Mouse (Mus musculus) adrenal gland, postnatal 4 days (tissue): ENCODE measurements at regions not wholly inside any gene's neighbourhood (a gene's known extent, or its start where the extent isn't known, plus 50 kb on each side); places are given as distances from the start of the nearest gene placed in this dataset.

Experiments used
- DNase-seq, 2 experiments: peaks; one replicate each; pipeline ENCODE4 v3.0.0; 2021 to 2022; ENCODE audit warnings: low spot score in 2 of 2, mixed read lengths in 2 of 2

DNA sequence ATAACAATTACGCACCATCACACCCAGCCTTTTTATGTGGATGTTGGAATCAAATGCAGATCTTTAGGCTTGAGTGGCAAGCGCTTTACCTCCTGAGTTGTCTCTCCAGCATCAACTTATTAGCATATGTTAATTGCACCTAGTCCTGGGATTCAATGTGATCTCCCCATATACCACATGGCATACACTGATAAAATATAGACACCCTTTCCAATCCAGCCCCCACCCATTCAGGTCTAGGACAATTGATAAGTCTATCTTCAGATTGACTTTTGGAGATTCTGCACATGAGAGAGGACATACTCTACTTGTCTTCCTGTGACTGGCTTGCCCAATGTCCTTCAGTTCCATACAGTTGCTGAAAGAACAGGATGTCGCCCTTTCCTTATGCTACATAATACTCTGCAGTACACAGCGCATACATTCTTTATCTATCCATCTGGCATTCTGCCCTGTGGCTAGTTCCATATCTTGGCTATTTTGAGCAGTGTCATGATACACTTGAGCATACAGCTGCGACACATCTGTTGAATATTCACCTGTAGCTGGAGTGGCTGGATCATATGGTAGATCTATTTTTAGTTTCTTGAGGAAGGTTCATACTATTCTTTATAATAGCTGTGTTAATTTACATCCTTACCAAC lies 120.3 kb downstream of the Gsdmc2 start:
- no peak for DNase-seq

DNA sequence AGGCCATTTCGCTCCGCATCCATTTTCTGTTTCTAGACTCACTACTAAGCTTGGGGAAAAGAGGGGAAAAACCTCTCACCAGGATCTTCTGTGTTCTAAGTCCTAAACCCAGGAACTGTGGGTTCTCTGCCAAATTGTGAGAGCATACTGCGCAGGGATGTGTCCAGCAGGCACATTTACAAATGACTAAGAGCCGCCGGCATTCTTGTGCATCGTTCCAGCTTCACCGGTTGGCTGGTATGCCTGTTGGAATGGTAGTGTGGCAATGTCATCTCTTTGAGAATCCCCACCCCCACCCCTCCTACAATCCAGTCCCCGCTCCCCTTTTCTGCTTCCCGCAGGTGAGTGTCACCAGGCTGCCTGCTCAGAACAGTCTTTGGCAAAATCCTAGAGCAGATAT lies 122.0 kb downstream of the Gsdmc2 start:
- DNase-seq: no peak

DNA sequence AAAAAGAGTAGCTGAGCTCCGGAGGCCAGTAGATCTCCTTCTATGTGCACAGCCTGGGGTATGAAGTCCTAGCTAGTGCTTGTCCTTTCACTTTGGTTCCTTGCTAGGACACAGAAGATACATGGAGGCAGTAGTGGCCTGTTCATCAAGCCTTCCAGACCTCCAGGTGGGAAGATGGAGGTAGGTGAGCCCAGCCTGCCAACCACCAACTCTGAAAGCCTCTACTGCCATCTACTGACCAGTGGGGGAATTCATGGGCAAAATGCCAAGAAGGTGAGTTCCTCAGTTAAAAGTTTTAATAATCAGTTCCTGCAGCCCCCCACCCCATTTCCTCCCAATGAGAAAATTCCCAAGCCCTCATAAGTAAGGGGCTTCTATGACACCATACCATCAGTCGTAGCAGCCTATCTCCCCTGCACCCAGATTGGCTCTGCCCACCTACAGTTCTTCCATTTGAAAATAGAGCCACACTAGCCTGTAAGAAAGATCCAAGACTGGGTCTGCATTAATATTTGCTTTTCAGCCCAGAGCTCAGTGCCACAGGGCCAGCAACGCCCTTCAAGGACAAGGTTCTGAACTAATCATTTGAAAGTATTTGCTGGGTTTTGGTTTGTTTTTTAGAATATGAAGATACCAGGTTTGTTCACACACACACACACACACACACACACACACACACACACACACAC lies 123.2 kb downstream of the Gsdmc2 start:
- DNase-seq: peak in 1 of 2 experiments; percentile 13

DNA sequence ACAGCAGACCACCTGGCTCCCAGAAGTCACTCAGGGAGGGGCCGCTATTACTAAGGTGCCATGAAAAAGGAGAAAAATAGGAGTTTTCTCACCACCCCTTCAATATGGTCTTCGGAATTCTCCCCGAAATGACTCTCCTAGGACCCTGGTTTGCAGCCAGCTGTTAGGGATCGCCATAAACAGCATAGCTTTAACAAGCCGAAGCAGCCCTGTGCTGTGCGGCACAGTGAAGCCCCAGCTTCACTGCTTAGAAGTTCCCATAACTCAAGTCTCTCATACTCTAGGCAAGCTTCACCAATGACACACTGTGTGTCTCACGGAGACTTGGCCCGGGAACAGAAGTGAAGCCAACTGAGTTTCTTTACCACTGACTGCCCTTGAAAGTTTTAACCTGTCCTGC lies 127.2 kb downstream of the Gsdmc2 start:
- no peak for DNase-seq

DNA sequence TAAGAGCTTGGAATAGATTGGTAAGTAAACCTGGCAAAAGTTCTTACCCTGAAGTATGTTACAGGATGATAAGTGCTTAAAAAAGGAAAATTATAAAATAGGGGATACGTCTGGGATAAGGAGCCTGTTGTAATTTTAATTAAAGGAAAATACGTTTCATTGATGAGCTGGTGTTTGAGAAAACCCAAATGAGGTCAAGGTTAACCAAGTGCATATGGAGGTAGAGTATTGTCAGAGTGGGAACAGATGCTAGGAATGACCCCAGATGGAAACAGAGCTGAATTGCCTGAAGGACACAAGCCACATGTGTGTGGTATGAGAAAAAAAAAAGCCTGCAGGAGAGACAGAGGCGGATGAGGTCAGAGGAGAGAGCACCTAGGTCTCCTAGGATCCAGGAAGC lies 131.3 kb downstream of the Gsdmc2 start:
- no peak for DNase-seq

DNA sequence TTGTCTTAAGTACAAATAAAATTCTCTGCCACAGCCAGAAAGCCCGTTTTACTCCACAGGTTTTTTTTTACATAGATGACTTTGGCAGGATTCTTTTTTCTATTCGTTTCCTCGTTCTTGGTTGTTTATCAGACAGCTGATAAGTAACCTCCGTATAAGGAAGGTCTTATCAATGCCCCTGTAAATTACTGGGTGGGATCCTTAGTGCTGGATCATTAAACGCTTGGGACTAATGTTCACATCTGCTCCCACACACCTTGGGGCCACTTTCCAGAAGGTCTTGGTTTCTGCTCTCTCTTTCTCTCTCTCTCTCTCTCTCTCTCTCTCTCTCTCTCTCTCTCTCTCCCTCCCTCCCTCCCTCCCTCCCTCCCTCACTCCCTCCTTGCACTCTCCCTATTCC lies 134.6 kb downstream of the Gsdmc2 start:
- DNase-seq: no peak

DNA sequence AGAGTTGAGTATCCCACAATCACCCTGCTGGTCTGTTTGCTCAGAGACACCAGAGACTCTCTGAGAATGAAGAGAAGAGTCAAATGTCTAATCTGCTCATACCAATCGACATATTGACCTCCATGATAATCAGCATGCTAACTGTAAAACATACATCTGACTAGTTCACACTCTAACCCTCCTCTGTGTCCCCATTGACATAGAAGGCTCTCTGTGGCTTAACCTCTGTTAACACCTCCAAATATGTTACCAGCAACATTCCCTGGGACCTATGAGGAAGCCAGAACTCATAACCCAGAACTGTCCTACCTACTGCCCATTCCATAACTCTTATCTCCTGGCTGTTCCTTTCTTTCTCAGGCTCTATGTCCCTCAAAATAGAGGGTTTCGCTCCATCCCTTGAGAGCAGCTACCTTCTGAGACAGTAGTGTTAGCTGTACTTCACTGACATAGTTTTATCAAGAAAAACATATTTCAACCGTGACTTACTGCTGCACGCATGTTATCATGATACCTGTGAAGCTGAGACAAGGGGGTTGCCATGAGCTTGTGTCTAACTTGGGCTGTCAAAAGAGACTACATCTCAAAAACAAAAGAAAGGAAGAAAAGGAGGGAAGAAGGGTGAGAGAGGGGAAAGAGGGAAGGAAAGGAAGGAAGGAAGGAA lies 135.6 kb downstream of the Gsdmc2 start:
- no peak for DNase-seq

DNA sequence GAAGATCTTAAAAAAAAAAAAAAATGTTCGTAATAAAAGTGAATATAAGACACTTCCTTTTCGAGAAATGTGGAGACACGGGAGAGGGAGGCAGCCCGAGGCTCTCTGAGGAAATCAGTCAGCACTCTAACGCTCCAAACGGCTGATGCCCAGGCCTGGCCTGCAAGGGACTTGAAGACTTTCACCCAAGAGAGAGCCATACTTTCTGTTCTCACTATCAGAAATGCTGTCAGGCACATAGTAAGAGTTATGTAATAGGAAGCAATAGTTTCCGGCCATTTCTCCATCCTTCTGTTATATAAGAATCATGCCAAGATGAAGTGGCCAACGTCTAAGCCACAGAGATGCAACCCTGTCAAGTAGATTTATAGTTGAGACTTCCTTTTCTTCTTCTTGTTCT lies 140.3 kb downstream of the Gsdmc2 start:
- no peak for DNase-seq

DNA sequence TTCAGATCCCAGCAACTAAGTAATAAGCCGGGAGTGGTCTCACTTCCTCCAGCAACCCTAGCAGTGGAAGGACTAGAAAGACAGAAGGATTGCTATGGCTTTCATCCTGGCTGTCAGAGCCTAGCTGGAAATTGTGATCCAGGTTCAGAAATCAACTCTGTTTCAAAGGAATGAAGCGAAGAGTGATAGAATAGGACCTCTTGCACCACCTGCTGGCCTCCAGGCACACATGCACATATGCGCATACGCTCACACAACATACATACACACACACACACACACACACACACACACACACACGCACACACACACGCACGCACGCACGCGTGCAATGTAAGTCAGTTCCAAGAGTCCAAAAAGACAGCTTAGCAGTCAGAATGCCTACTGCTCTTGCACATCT lies 147.1 kb downstream of the Gsdmc2 start:
- DNase-seq: no peak

DNA sequence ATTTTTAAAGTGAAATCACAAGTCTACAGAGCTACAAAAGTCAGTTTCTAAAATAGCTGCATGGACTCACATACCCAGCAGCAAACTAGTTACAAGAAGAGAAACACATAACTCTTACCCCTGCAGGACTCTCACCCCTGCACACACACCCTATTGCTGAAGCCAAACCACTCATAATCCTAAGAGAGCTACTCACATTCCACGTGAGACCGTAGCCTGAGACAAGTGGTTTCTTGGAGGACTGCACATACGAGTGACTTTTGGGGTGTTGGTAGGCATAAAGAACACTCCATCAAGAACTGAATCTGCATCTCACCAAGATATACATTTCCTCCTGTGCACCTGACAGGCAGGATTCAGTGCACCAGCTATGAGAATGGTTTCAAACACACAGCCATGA lies 150.8 kb downstream of the Gsdmc2 start:
- DNase-seq: no peak

DNA sequence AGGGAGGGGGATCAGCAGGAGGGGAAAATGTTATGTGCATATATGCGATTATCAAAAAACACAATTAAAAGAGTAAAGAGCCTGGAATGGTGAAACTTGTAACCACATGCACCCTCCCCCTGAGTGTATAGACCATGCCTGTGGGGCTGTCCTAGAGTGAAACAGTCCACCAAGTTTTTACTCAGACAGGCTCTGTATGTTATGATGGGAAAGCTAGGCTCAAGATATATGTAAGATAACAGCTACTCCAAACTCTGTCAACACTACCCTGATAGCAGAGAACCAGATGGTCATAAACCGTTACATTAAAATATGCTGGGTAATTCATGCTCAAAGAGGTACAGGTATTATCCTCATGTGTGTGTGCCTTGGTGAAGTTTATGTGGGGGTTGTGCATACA lies 151.4 kb downstream of the Gsdmc2 start:
- no peak for DNase-seq

DNA sequence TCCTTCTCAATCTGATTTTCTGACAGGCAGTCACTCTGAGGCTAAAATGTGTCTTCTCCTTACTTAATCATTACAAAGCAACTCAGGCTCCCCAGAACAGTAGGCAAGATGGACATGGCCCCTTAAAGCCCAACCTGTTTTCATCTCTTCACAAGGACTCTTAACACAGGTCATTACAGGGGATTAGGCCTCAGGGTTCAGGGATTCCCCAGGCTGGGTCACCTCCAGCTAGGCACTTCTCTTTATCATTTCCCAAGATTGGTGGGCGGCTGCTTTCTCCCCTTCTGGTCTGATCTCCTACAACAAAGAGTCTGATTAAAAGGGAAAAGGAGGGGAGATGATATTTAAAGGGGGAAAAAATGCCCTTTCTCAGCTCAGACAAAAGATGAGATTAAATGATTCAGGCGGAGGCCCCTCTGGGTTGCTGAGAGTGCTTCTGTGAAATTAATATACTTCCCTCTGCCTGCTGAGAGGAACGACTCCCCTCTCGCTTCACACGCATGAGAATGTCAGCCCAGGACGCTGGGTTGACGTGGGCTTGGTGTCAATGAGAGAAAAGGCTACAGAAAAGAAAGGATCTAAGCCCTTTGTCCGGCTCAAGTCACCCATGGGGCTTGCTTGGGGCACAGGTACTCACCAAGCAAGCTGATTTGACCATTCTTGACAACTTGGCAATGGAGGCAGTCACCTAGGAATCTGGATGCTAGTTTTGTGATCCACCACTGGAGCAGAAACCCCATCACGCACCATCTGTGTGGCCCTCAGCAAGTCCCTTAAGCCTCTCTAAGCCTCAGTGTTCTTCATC lies 152.3 kb downstream of the Gsdmc2 start:
- DNase-seq: no peak

DNA sequence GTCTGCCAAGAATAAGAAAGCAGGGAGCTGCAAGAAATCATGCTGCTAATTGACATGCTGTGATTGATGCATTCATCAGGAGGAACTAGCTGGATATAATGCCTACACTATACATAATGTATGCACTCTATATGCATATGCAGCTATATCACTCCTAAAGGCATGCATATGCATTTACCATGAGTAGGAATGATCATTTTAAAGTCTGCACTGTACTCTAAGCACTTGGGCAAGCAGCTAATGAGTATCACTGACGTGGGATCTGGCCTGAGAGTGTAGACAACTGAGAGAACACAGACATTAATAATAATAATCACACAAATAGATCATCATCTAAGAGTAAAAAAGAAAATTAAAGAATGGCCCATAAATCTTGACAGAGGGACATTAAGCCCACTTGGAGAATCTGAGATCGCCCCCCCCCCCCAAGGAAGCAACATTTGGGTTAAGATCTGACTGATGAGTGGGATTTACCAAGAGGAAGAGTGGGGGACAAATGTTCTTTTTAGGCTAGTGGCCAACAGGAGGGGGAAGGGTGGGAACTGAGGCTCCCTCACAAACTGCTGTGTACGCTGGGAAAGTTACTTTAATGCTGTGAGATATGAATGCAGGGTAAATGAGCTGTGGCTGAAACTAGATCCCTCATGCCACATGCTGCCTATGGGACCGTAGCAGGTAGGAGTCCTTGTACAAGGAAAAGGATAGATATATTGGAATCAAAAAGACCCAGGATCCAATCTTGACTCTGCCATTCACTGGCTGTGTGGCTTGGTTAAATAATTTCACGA lies 155.0 kb downstream of the Gsdmc2 start:
- DNase-seq: no peak

DNA sequence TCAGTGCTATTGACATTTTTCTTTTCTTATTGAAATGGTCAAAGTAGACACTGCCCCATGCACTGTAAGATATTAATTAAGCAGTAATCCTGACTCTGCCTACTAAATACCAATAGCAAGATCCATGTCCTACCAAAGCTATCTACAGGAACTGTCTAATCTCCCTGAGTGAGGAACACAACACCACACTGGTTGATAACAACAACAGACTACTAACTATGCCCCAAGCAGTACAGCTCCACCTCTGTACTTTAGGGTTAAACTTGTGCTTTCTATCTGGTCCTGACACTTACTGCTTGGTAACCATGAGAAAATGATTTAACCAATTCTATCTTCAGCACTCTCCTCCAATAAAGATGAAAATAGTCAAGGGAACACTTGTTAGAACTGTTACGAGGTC lies 157.1 kb downstream of the Gsdmc2 start:
- no peak for DNase-seq

DNA sequence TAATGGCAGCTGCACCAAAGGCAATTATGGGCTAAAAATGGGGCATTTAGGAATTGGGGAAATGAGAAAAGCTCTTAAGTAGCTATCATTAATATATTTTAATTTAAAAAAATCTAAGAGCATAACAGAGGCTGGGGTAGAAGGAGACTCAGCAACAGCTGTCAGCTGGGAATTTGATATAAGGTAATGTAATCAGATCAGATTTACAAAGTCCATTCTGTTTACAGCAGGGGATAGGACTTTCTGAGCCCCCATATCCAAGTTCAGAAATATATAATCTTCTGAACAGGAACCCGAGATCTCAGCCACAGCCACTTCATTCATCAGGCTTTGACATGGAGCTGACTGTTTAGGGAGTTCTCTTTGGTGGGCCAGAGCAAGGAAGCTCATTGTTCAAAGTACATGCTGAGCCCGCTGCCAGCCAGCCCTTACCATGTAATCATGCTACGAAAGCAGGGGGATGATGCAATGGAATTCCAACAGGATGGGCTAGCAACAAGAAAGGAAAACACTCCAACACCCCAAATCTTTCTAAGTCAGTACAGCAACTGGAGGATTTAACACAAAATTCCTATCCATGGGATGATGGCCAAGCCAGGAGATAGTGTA lies 157.9 kb downstream of the Gsdmc2 start:
- no peak for DNase-seq

DNA sequence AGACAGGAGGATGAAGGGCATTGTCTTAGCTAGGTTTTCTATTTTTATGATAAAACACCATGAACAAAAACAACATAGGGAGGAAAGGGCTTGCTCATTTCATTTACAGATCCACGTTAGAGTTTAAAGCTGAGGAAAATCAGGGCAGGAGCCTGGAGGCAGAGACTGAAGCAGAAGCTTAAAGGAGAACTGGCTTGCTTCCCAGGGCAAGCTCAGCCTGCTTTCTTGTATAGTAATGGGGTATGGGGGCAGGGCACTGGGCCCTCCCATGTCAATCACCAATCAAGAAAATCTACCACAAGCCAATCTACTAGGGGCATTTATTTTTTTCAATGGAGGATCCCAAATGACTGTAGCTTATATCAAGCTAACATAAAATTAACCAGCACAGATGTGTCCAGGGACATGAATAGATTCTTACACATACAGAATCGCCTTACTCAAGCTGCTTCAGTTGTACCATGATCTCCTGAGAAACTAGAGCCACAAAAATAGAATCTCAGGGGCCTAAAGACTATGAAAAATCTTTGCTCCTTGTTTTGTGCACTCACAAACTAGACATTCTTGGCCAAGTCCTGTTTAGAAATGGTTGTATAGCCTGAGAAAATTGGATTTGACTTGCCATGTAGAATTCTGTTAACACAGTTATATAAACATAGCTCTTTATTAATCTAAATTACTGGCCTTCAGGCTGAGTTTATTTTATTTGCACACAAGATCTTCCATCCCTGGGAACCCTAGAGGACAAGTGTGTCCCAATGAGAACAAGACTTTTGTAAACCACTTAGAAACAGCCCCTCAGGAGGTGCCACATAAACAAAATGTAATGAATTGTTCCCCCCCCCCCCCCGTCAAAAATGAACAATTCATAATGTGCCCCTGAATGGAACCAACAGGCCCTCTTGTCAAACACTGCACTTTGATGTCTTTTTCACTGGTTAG lies 164.7 kb downstream of the Gsdmc2 start:
- DNase-seq: no peak

DNA sequence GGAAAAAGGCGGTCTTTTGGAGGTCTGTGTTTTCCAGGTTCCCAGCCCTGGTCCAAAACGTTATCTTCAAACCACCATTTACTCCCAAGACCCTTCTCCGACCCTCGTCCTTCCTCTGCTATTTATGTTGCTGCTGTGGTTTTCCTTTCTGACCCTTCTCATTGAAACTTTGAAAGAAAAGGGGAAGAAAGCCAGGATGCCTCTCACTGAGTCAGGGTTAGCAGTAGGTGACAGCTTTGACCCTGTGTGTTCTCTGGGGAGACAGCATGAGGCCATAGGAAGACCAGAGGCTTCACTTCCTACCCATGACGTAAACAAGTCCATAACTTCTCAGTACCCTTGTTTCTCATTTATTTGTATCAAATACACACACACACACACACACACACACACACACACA lies 166.1 kb downstream of the Gsdmc2 start:
- DNase-seq: no peak

DNA sequence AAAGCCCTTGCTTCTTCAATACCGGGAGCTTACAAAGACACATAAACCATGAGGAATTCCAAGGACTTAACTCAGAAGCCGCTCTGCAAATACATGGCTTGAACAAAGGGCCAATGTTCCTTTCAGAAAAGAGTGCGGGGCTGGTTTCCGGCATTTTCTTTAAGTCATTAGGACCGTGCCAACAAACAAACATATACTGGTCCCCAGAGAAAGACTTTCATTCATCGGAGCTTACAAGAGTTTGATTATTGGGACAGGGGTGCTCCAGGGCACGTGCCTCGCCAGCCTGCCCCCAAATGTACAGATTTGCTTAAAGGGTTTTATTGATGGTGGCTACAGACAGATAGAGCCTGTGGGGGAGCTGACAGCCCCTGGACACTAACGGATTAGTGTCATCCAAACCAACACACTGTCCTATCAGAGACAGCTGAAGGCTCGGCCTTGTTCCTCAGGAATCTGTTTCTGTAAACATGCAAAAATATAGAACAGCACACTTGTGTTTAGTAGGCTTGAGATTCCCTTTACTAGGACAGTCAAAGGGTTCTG lies 169.4 kb downstream of the Gsdmc2 start:
- no peak for DNase-seq

DNA sequence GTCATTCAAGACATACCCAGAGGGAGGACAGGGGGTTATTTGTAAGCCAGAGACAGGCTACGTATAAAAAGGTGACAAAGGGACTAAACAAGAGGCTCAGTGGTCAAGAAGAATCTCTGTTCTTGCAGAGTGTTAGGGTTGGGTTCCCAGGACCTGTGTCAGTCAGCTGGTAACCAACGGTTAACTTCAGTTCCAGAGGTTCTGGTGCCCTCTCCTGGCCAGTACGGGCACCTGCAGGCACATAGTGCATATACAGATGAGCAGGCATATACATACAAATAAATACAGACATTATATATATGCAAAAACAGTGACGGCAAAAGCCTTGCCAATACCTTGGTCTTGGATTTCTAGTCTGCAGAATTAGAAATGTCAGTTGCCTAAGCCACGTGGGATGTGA lies 170.6 kb downstream of the Gsdmc2 start:
- no peak for DNase-seq
